Mouse (Mus musculus) embryonic fibroblast, embryonic 13.5 days (primary cell): ENCODE data around the gene Amy2a3. TPM values are rescaled to one million over a fixed set of nuclear protein-coding genes. Genes with fewer than 3 reads are reported as not detected.
"Not testable (repeated sequence)": the region's sequence is repeated elsewhere in the genome, so short reads cannot be mapped to it uniquely, and the experiment has no call there.

Experiments used
- H3K27ac ChIP-seq: 2 replicates; pipeline ENCODE4 v1.5.1; 2012; ENCODE audit warnings: low read length, control low read depth, inconsistent platforms; ENCODE audit not compliant: insufficient read depth
- H3K4me1 ChIP-seq: 2 replicates; pipeline ENCODE4 v1.6.1; 2011; ENCODE audit warnings: low read length; ENCODE audit not compliant: control insufficient read depth, insufficient read depth
- H3K4me3 ChIP-seq: 2 replicates; pipeline ENCODE4 v1.5.1; 2011; ENCODE audit warnings: mild to moderate bottlenecking, control low read depth, low read length; ENCODE audit not compliant: insufficient read depth
- polyA plus RNA-seq: library from polyadenylated mRNA; stranded (reverse); fragments of >200 nt; gene quantifications from 2 replicates; pipeline ENCODE4 v1.2.4, GENCODE M21; 2011; ENCODE audit warnings: low read depth; ENCODE audit not compliant: missing spikeins, insufficient read length

The Amy2a3 gene
- not detected in 2 replicates for polyA plus RNA-seq

DNA sequence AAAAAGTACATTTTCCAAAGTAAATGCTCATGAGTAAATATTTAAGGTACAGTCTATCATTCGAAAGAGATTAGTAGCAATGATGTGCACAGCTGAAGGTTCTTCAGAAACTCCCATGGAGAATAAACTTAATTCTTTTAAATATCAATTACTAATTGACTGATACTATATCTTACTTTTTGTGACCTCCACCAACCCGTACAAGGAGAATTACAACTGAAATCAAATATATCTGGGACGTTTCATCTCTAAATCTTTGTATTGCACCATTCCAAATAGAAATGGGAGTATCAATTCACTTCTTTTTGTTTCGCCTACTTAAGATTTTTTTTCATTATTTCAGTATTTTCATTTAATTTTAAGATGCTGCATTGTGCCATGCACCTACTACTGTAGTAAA lies at the start of gene Amy2a3:
Amy2a3 (minus strand) TSS at position 101 of the 400 bp plus-strand sequence.
- not testable (repeated sequence) for H3K4me1 ChIP-seq, H3K4me3 ChIP-seq, H3K27ac ChIP-seq

DNA sequence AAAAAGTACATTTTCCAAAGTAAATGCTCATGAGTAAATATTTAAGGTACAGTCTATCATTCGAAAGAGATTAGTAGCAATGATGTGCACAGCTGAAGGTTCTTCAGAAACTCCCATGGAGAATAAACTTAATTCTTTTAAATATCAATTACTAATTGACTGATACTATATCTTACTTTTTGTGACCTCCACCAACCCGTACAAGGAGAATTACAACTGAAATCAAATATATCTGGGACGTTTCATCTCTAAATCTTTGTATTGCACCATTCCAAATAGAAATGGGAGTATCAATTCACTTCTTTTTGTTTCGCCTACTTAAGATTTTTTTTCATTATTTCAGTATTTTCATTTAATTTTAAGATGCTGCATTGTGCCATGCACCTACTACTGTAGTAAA lies 32.7 kb upstream of the Amy2a3 start, which contains the start of gene Amy2a2:
Amy2a2 (minus strand) TSS at position 101 of the 400 bp plus-strand sequence.
- H3K4me3 ChIP-seq, H3K27ac ChIP-seq, H3K4me1 ChIP-seq: not testable (repeated sequence)

DNA sequence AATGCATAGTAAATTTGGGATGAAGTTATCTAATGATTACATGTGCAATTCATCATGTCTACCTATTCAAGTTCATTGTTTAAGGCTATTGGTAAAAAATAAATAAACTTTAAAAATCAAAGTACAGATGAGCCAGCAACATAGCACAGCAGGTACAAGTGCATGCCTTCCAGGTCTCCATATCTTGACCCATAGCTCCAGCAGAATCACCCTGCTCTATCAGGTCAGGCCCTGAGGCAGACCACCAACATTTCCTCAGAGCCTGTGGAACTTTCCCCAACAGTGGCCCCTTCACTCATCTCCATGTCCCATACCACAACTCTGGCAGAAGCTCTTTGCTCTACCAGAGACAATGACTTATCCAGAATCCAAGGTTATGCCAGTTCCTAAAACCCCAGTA lies 21.6 kb upstream of the Amy2a3 start:
- not testable (repeated sequence) for H3K4me1 ChIP-seq, H3K4me3 ChIP-seq

DNA sequence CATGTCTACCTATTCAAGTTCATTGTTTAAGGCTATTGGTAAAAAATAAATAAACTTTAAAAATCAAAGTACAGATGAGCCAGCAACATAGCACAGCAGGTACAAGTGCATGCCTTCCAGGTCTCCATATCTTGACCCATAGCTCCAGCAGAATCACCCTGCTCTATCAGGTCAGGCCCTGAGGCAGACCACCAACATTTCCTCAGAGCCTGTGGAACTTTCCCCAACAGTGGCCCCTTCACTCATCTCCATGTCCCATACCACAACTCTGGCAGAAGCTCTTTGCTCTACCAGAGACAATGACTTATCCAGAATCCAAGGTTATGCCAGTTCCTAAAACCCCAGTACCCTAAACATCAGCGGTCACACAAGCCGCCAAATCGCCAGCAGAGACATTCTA lies 10.9 kb downstream of the Amy2a3 start:
- not testable (repeated sequence) for H3K4me3 ChIP-seq, H3K4me1 ChIP-seq, H3K27ac ChIP-seq

More for the DNA sequence above, 21.6 kb upstream of the Amy2a3 start:
- not testable (repeated sequence) for H3K27ac ChIP-seq

DNA sequence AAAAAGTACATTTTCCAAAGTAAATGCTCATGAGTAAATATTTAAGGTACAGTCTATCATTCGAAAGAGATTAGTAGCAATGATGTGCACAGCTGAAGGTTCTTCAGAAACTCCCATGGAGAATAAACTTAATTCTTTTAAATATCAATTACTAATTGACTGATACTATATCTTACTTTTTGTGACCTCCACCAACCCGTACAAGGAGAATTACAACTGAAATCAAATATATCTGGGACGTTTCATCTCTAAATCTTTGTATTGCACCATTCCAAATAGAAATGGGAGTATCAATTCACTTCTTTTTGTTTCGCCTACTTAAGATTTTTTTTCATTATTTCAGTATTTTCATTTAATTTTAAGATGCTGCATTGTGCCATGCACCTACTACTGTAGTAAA lies 32.5 kb downstream of the Amy2a3 start, which contains the start of gene Amy2a4:
Amy2a4 (minus strand) TSS at position 101 of the 400 bp plus-strand sequence.
- H3K27ac ChIP-seq, H3K4me1 ChIP-seq, H3K4me3 ChIP-seq: not testable (repeated sequence)

DNA sequence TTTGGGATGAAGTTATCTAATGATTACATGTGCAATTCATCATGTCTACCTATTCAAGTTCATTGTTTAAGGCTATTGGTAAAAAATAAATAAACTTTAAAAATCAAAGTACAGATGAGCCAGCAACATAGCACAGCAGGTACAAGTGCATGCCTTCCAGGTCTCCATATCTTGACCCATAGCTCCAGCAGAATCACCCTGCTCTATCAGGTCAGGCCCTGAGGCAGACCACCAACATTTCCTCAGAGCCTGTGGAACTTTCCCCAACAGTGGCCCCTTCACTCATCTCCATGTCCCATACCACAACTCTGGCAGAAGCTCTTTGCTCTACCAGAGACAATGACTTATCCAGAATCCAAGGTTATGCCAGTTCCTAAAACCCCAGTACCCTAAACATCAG lies 43.6 kb downstream of the Amy2a3 start:
- H3K27ac ChIP-seq, H3K4me3 ChIP-seq, H3K4me1 ChIP-seq: not testable (repeated sequence)

DNA sequence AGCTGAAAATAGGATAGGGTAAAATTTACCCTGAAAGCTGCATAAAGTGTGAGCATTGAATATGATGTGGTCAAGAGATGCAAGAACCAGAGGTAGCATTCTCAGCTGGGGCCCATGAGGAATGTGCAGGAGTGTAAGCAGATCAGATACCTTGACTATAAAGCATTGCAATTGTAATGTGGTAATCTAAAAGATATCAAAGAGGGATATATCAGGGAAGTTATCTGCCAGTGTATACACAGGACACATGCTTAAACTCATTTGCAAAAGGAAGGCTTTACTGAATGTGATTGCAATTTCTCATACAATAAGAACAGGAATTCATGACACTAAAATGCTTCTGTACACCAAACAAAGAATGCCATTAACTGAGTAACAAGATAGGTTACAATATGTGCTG lies 44.3 kb downstream of the Amy2a3 start:
- not testable (repeated sequence) for H3K4me3 ChIP-seq, H3K4me1 ChIP-seq, H3K27ac ChIP-seq

Other genes with a start within 250 kb of the Amy2a3 start
- gene Amy2a5, start 65.2 kb downstream of the Amy2a3 start, polyA plus RNA-seq = not detected in 2 replicates
- gene Amy2a4, start 32.6 kb downstream of the Amy2a3 start, polyA plus RNA-seq = not detected in 2 replicates
- not detected in 2 replicates for gene Amy2a2, start 32.6 kb upstream of the Amy2a3 start, polyA plus RNA-seq
- gene Amy2a1, start 208.4 kb upstream of the Amy2a3 start, polyA plus RNA-seq = not detected in 2 replicates